Mouse (Mus musculus) retina, embryonic 14.5 days (tissue): ENCODE measurements around the gene Pax4.

Experiments
- DNase-seq: peaks from one replicate; pipeline ENCODE4 v3.0.0-alpha.2; 2015; ENCODE audit warnings: low spot score

Gene Pax4

DNA sequence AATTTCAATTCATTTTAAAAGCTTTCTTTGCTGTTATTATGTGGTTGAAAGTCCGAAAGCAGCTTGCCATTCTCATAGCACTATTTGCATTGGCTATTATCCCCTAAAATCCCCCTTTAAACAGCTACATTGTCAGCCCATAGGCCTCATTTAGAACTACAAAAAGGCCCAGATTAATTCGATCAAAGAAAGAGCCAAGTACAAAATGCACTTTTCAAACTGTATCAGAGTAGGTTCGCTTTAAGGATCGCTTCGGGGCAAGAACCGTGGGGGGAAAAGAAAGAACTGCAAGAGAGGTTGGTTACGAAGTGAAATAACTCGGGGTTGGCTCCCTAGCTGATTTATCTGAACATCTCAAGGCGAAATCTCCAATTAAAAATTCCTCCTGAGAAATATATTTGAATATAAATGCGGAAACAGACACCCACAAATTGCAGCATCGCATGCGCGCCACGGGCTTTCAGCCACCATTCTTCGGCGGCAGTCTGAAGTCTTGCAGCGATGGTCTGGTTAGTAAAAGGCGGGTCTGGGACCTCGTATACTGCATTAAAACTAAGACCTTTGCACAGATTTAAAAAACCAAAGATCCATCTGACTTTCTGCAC is 52.2 kb downstream of the Pax4 start:
- peak; percentile 49 for DNase-seq

DNA sequence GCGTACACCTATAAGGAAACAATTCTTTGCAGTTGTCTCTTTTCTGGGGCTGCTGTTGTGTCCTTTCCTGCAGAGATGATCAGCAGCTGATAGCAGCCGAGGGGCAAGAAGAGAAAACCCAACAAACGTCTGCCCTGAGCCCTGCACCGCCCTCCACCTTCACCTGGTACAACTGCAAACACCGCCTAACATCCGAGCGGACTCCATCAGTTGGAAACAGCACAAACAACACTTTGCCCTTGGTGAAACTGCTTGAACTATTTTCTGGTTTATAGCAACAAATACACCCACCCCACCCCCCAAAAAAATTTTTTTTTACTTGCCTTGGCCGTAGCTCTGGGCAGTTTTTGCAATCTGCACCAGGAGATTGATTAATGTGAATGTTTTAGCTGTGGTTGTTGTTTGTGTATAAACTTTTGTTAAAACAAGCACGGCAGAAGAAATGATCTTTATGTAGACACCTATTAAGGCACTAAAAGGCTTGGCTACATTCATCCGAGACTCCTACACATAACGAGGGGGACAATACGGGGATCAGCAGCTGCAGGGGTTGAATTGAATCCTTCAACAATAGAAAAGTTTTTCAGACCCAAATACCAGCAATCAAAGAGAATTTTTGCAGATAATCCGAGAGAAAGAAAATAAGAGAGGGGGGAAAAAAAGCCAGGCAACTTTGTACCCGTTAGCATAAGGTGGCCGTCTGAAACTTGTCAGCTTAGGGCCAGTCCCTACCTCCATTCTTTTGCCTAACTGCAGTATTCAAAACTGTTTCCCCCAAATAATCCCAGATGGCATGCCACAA is 52.9 kb downstream of the Pax4 start:
- DNase-seq: peak; percentile 15
